Mouse (Mus musculus) B cell, adult 2 months (primary cell): ENCODE measurements at regions not wholly inside any gene's neighbourhood (a gene's known extent, or its start where the extent isn't known, plus 50 kb on each side); places are given as distances from the start of the nearest gene placed in this dataset.
A peak's percentile ranks its signal among the peaks of the same experiment; 100 is the strongest.

Source experiments
- DNase-seq, 2 experiments: peaks; one replicate each; pipeline ENCODE4 v3.0.0; 2022

DNA sequence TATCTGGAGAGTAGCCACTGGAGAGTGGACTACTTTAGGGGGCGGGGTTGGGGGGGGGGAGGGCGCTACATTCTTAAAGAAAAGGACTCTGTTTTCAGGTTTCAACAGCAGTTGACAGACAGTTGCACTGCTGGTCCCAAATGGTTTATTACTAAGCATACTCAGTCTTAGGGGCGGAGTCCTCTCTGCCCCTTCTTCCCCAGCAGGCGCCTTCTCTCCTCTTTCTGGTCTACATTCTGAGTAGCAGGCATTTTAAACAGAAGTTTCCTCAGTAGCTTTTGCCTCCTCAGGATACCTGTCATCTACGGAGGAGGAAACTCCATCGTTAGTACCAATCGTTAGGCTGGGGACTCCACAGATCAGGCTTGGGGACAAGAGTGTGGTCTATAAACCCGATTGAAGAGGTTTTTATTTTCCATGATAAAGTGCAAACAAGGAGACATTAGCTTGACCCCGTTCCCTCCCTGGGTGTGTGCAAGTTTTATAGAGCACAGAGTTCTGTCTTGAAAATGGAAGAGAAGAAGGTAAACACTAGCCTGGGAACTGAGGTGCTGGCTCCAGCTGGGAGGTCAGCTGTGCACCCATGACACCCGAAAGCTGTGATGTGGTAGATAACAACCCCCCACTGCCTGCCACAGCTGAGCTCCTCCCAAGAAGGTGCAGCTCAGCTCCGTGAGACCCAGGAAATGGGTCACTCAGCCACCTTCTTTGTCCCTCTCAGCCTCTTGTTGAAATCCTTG lies 107.8 kb downstream of the Btg1 start:
- DNase-seq, result peak in 1 of 2 experiments; percentile 13

DNA sequence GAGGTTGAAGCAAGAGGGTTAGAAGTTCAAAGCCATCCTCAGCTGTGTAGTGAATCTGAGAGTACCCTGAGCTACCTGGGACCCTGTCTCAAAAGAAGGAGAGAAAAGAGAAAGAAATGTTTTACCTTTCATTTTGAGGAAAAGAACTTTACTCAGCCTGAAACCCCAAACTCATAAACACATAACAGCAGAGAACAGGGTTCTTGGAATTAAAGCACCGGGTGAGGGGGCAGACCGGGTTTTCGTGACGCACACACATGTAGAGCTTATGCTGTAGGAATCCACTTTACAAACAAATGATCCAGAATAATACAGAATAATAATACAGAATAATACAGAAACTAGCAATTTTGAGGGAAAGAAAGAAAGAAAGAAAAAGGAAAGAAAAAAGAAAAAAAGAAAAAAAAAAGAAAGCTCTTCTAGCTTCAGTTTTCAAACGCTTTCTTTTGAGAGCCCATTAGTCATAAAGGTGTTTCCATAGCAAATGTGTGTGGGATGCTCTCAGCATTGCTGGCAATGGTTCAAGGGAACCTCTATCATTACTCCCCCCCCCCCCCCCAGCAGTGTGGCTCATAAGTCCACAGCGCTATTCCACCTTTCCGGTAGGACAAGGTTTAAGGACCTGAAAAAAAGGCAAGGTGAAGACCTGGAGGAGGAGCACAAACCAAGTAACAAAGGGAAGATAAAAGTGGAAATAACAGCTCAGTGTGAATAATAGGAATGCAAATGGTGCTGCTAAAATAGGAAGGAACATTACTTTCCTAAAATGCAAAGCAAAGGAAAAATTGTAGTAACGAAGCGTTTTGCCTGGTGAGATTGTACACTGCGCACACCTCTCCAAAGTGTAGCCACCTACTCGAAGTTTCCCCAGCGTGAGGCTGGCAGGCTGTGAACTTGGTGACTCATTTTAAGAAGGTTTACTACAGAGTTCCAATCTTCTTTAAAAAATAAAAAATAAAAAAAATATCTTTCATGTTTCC lies 110.3 kb downstream of the Btg1 start:
- DNase-seq, result no peak

DNA sequence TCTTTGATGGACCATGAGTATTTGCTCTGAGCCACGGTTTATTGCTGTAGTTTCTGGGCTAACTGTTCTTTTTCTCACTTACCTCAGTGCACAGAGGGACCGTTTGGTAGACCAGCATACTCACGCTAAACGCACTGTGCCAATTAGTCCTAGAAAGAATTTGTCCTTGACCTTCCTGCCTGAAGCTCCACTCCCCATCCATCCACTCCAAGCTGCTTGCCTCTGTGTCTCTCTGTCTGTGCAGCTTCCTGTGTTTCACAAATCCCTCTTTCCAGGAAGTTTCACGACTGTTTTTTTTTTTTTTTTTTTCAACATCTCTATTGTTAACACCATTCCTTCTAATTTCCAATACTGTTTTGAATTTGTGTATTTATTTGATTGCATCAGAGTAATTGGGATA lies 116.8 kb downstream of the Btg1 start:
- DNase-seq, result no peak

DNA sequence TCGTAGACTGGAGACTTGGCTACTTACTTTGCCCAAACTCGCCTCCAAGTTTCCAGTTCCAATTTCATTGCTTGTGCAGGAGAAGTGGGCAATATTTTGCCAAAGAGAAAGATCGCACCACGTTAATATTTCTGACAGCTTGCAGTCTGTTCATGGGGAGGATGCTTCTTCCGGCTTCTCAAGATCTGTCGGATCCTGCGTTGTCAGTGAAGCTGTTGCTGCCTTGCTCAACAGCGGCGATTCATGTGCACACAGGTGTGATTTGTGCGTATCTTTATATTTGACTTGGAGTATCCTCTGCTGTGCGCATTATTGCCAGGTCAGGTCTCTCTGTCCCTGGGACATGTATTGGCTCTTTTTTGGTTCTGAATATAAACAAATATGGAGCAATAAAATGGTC lies 118.3 kb downstream of the Btg1 start:
- no peak for DNase-seq

DNA sequence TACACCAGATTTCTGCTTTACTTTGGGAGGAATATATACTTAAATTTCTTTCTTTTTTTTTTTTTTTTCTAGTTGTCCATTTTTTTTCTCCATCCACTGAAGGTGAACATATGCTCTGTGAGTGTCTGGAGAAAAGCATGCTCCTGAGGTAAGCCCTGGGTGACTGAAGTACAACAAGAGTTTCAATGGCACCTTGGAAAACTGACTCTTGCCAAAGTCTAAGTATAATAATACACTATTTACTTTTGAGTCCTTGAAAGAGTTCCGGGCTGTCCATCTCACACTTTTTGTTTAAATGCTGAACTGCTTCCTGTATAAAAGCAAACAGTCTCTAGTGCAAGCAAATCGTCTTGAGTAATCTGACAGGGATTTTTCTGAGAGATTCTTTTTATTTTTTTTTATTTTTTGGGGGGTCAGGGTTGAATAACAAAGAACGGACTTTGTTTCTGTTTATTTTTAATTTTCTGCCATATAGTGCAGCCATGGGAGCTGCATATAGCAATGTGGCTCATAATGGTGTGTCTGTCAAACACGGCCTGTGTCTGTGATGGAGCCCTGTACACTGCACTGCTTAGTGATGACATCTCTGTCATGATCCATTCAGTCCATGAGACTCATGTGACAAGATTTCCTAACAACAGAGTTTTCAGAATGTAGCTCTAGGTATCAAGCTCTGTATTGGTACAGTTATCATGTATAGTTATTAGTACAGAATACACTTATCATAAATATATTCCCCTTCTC lies 119.3 kb downstream of the Btg1 start:
- DNase-seq, result no peak

DNA sequence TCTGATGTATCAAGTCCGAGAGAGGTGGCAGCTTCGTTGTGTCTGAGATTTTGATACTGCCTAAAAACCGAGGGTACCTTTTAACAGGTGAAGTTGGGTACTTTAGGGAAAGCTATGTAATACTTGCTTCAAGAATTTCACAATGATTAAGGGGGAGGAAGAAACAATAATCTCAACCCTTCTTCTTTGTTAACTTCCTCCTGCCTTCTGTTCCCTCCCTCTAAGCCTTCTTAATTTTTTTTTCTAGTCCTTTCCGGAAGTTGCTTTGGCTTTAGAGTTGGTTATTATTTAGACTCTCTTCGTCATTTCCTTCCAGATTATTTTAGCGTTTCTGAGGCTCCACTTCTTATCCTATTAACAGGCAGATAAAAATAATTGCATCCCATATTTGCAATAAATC lies 121.2 kb downstream of the Btg1 start:
- DNase-seq, result no peak

DNA sequence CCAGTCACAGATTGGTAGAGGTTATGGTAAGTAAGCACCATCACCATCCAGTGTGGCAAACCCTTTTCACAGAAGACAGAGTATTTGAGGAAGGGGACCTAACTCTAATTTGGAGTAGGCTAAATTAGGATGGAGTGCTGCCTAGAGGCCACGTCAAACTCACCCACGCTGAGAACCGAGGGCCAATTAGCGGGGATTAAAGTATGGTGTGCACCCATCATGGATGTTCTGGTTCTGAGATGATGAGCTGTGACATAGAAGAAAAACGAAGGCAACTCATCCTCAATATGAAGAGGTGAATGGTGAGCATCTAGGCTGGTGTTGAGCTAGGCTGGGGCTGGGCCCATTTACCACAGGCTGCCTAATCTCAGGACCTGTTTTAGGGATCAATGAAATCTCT lies 121.8 kb downstream of the Btg1 start:
- no peak for DNase-seq

DNA sequence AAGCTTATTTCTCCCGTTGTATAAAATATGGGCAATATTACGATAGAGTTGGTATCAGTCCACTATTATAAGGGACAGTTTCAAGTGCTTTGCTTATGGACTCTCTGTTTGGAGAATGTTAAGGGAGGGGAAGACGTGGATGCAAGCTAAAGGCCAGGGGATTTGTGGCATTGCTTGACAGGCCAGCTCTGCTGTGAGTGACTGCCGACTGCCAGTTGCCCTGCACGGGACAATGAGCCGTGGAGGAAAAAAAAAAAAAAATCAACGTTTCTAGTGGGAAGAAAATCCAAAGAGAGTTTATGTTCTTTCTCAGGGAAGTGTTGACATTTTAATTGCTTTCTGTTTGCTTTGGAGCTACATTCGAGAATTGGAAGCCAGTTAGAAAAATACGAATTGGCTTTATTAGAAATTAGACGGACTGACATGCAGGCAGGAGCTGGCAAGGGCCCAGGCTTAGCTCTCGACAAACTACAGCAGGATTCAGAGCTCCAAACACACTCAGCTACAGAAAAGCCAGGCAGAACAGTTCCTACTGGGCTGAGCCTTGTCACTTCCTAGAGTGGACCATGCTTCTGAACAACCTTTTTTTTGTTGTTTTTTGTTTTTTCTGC lies 127.5 kb downstream of the Btg1 start:
- no peak for DNase-seq

DNA sequence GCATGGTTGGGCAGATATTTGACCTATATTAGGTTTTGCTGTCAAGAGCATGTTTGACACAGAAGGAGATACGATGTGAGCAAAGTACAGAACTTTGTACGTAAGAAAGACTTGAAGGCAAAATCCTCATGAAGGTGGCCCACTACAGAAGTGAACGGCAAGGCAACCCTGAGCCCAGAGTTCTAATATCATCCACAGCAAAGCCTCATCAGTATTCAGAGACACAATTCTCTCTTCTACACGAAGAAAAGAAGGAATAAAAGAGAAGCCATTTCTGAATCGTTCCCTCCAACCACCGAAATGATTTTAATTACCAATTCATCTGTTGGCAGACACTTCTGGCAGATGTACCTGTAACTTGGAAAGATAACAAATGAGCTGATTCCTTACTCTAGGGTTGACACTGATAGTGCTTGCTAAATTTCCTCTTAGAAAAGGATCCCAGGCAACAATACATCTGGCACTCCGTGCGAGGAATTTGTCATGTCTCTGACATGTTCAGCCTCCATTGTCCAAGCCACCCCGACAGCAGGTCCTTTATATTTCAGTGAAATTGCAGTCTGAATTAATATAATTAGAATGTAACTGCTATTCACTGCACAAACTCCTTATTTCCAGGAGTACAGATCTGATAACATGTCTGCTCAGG lies 130.3 kb downstream of the Btg1 start:
- no peak for DNase-seq

DNA sequence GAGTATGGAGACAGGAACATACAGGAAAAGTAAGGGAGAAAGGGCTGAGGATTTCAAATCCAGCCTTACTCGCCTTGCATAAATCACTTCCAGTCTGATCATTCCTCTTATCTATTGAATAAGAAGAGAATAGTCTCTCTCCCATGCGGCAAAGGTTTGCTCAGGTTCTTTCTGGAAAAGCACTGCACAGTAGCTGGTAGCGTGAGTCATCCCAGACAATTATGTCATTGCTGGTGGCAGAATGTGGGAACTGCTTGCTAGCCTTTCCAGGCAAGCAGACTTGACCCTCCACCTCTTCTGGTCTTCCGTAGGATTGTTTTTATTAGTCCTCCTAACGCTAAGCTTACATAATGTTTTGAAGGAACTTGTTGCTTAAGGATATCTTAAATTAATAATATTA lies 134.1 kb downstream of the Btg1 start:
- DNase-seq, result no peak

DNA sequence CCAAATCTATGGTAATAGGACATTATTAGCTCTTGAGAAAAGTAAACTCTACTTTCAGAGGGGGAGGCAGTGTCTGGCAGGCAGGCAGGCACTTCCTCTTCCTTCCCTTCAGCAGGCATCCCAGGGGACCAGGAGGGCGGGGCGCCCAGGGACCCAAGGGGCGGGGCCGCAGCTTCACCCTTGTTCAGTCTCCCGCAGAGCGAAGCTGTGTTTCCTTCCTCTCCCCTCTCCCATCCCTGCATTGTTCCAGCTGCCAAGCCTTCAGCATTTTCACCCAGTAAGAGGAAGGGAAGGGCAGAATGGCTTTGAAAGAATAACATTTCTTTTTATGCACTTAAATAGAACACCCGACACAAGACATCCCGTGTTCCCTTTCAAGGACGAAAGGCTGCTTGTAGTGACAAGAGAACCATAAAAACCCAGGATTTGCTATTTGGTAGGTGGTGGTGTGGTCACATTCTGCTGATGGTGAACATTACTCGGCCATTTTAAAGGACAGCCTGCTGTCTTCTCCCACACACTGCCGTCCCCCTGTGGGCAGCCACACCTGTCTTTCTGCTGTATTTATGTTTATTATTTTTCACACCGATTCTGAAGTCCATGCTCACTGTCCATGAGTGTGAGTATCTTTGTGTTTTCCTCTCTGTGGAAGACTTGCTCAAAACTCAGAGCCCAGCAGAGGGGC lies 134.9 kb downstream of the Btg1 start:
- peak; percentile 99 for DNase-seq

DNA sequence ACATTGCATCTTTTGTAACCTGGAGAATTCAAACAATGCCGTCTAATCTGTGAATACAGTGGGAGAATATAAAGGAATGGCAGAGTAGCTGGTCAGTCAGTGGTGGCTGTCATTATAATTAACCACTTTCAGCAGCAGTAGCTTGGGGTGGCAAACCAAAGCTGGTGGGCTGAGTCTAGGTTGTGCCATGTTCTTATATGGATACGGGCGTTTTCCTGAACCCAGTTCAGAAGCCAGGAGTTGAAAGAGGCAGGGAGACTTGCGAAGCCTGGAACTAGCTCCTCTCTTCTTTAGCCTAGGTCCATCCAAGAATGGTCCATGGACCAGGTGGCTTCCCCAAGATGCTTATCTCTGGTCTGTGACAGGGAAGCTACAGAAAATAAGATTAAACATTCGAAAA lies 135.7 kb downstream of the Btg1 start:
- DNase-seq, result no peak

DNA sequence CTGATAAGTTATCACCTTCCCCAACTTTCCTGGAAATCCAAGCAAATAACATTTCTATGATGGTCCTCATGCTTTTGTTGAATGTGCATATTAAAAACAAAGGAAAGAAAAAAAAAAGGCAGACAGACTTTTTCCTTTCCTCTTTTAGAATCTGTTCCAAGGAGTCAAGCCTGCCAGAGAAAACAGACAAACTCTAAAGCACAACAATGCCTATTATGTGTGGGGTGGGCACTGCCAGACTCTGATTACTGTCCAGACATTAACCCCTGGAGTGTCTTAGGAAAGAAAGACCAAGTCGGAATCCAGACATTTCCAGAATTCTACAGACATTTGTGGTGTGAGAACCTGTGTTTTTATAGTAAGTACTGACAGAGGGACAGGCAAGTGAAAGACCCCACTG lies 136.7 kb downstream of the Btg1 start:
- DNase-seq, result no peak

DNA sequence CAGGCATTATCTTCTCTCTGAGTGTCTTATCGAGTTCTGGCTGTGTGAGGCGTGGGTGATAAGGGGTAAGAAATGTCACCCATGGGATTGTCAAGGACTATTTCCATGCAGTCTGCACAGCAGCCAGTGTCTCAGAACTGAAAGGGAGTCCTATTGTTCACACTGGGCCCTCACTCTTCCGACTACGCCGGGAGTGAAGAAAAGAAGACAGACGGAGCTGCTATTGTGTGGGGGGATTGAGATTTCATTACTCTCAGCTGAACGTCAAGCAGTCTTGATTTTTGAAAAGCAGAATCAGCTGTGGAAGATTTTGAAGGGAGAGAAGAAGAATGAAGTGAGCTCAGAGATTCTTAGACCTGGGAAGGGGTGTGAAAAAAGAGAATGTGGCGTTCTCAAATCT lies 138.9 kb downstream of the Btg1 start:
- DNase-seq, result no peak

DNA sequence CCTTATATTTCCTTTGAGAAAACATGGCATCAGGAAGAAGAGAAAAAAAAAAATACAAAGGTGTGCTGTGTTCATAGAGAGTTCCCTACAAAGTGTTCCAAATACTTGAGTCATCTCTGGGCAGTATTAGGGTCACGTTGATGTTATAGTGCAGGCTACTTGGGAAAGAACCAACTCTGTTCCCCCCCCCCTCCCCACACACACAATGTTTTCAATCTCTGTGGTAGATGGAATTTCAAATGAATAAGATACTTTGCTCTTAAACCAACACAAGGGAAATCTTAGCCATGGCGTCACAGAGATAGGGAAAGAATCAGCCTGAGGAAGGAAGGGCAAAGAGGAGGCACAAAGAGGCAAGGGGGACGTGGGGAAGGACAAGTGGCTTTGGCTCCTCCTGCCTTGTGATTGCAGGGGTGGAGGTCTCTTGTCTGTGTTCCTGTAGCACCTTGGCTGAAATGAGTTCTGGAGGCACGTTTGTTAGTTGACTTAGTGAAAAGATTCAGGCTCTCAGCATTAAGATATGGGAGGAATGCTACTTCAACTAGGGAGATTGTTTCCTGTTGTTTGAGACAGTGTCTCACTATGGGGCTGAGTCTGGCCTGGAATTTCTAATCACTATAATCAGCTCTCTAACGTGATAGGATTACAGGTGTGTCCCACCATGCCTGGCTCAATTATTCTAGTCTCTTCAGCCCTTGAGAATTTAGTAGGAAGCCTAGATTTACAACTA lies 139.7 kb downstream of the Btg1 start:
- DNase-seq, result no peak

DNA sequence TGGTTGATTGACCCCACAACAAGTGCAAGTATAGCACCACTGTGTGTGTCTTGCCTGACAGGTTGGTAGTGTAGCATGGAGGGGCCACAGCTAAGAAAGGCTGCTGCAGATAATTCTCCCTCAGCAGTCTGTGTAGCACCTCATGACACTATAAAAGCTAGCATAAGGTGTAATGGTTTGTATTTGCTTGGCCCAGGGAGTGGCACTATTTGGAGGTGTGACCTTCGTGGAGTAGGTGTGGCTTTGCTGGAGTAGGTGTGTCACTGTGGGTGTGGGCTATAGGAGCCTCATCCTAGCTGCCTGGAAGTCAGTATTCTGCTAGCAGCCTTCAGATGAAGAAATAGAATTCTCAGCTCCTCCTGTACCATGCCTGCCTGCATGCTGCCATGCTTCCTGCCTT lies 140.5 kb downstream of the Btg1 start:
- DNase-seq, result no peak

DNA sequence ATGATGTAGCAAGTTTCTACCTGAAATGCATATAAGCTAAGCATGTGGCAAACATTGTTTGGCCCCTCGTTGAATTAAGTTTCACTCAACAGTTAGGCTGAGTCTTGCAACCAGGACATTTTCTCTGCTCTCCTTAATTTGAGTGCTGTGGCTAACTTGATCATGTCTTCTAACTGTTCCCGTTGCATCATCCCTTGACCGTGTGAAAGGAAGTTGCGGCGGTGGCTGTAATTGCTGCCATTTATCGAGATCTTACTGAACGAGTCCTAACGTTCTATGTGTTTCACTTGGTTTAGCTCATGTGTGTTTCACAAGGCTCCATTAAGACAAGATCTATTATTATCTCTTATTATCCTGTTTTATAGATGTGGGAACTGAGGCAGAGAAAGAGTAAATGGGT lies 144.8 kb downstream of the Btg1 start:
- DNase-seq, result no peak

DNA sequence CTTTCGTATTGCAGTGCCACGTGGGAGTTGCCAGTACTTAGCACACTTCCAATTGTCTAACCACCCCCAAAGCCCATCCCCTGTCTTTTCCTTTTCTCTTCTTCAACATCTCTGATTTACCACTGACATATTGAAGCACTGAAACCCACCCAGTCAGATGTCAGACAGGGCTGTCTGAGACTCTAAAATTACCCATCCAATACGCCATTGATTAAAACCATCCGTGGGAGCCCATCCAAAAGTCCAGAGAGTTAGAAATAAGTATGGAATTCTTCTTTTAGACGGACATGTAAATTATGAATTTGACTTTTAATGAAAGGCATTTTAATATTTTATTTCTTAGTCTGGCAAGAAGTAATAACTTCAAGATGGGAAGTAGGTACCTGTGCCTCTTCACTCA lies 148.8 kb downstream of the Btg1 start:
- no peak for DNase-seq

DNA sequence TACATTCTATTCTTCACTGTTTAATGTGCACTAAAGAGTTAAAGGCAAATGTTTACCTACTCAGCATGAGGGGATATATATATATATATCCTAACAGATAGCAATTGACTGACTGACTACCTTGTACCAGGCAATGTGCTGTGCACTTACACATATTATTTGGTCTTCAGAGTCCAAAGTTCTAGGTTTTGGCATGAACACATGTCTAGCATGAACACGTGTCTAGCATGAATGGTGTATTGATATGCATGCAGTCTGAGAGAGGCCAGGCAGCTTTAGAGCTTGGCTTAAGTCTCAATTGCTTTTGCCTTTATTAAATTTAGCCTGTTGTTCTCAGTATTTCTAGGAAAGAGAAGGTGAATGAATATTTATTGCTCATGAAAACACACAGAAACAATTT lies 161.4 kb downstream of the Btg1 start:
- DNase-seq, result no peak

DNA sequence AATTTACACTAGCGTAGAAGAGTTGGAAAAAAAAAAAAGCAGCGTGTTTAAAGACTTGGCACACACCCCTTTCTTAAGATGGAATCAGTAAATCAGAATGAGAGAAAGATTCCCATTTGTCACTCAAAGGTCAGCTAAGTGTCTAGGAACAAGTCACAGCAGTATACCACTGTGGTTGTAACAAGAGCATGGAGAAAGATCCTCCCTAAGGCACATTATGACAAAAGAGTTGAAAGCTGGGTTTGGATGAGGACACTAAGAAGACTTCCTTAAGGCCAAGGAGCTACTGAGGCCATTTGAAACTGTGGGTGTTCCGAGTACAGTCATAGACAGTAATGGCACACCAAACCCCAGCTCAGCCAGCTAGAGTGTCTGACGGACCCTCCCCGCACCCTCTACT lies 167.2 kb downstream of the Btg1 start:
- no peak for DNase-seq

DNA sequence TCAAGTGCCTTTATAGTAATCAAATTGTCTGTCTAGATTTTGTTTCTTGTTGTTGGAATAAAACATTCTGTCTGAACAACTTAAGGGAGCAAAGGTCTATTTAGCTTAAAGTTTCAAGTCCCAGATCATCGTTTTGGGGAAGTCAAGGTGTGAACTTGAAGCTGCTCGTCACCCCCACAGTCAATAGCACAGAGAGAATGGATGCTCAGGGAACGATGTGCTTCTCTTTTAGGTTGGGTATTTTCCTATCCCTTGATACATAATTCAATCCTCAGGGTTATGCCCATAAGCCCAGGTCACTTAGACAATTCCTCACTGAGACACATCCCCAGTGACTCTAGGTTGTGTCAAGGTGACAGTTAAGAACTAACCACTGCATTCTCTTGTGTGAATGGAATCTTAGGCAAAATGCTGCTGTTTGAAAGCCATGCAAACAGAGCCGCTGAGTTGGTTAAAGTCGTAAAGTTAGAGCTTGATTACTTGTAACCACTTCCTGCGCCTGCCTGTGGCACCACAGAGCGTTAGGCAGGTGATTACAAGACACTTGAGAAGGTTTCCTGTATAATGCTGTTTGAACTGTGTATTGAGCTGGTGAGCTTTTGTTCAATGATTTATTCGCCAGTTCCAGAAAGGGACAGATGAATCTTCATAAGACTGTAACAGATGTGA lies 170.2 kb downstream of the Btg1 start:
- DNase-seq, result peak; percentile 38 to 42
